In genomic region chr3:88146376-88147112, GRCm38 (mm10) we compare ENCODE assay signal across 8 mouse cellular contexts. TPM values are rescaled to one million over a fixed set of nuclear protein-coding genes. Genes with fewer than 3 reads are reported as not detected.
DNase-seq lines count a peak whose midpoint lies in the region; ATAC-seq and TF ChIP-seq lines count a peak whose summit lies in the region.

No protein-coding gene starts in this region.

- no peak overlapping the region for H3K4me3 ChIP-seq in lung, postnatal 0 days (ENCODE audit: low read depth, low read length)
- no peak overlapping the region for H3K4me3 ChIP-seq in limb, embryonic 10.5 days
- no peak overlapping the region for H3K4me3 ChIP-seq in stomach, embryonic 15.5 days (replicated peaks)

- no peak for TF ChIP-seq CTCF in lung, postnatal 0 days (IDR thresholded peaks at IDR 0.05)

- no peaks in the 10 kb centered on the region for H3K36me3 ChIP-seq in lung, postnatal 0 days (ENCODE audit: insufficient read depth, low read length)
- H3K36me3 ChIP-seq in limb, embryonic 10.5 days = 0 out of 2 replicates have a peak, but pooled peaks cover 3% of the 10 kb centered on the region
- no peaks in the 10 kb centered on the region for H3K36me3 ChIP-seq in stomach, embryonic 15.5 days

- 27% methylated on average over 5 of the region's 5 CpGs for WGBS in lung, postnatal 0 days
- WGBS in limb, embryonic 10.5 days = 55% methylated on average over 5 of the region's 5 CpGs
- WGBS in stomach, embryonic 15.5 days = 37% methylated on average over 5 of the region's 5 CpGs

- no peak for TF ChIP-seq EP300 in lung, postnatal 0 days (IDR thresholded peaks at IDR 0.05)

- intact Hi-C loops in left cerebral cortex, postnatal 25 days (cut with DNase I) = no loop called here

- no peaks in the 10 kb centered on the region for H3K9me3 ChIP-seq in lung, postnatal 0 days (ENCODE audit: low read length)
- H3K9me3 ChIP-seq in limb, embryonic 10.5 days (replicated peaks) = no peaks in the 10 kb centered on the region
- no peaks in the 10 kb centered on the region for H3K9me3 ChIP-seq in stomach, embryonic 15.5 days

- ATAC-seq in CD4-positive, CD25-positive, alpha-beta regulatory T cell, adult 4 months = no peak
- ATAC-seq in lung, postnatal 0 days = no peak
- ATAC-seq in stomach, embryonic 15.5 days (ENCODE audit: insufficient read depth, low FRiP score, low read depth) = no peak

- DNase-seq in CD4-positive, CD25-positive, alpha-beta regulatory T cell, adult 2 months (ENCODE audit: low read depth, low spot score) = peak; percentile 47
- no peak for DNase-seq in lung, postnatal 0 days (ENCODE audit: low spot score)
- no peak for DNase-seq in lung, postnatal 25 days (ENCODE audit: low spot score)
- no peak for DNase-seq in limb, embryonic 10.5 days (ENCODE audit: low spot score)
- DNase-seq in left cerebral cortex, postnatal 25 days (ENCODE audit: low spot score in 2 of 2) = no peak
- DNase-seq in right cerebral cortex, adult 2 months (ENCODE audit: low spot score in 2 of 2) = no peak

- peaks cover 58% of the 10 kb centered on the region for H3K4me1 ChIP-seq in lung, postnatal 0 days (ENCODE audit: insufficient read depth, low read depth, low read length)
- H3K4me1 ChIP-seq in limb, embryonic 10.5 days = peaks cover 99% of the 10 kb centered on the region
- peaks cover 82% of the 10 kb centered on the region for H3K4me1 ChIP-seq in stomach, embryonic 15.5 days

- H3K27ac ChIP-seq in lung, postnatal 0 days (ENCODE audit: low read length) = no peak overlapping the region
- peak overlapping the region; percentile 94 for H3K27ac ChIP-seq in limb, embryonic 10.5 days
- no peak overlapping the region for H3K27ac ChIP-seq in stomach, embryonic 15.5 days

- H3K9ac ChIP-seq in lung, postnatal 0 days (replicated peaks; ENCODE audit: low read depth) = no peak overlapping the region
- no peak overlapping the region for H3K9ac ChIP-seq in stomach, embryonic 15.5 days

- H3K4me2 ChIP-seq in lung, postnatal 0 days (replicated peaks; ENCODE audit: low read depth, low read length) = 0 out of 2 replicates have a peak overlapping the region, but pooled peaks have one; percentile 78
- peak overlapping the region; percentile 81 for H3K4me2 ChIP-seq in stomach, embryonic 15.5 days

- no peaks in the 10 kb centered on the region for H3K27me3 ChIP-seq in lung, postnatal 0 days (replicated peaks; ENCODE audit: insufficient read depth, low read length)
- no peaks in the 10 kb centered on the region for H3K27me3 ChIP-seq in limb, embryonic 10.5 days (ENCODE audit: low read depth, poor library complexity, severe bottlenecking)
- no peaks in the 10 kb centered on the region for H3K27me3 ChIP-seq in stomach, embryonic 15.5 days (replicated peaks)

RNA-seq across cellular contexts. Expression of gene Mef2d, which starts 4.4 kb away (rescaled TPM):
- 10 to 100 TPM; 30.9 to 36.1 TPM for polyA plus RNA-seq in CD4-positive, CD25-positive, alpha-beta regulatory T cell, adult 4 months (2017; shearing (Covaris generic))
- polyA plus RNA-seq in lung, postnatal 0 days (2015; fragmentation: Nextera tagmentation; extraction: Ambion mirVana) = 14.4 and 15.4 TPM in 2 replicates
- polyA plus RNA-seq in limb, embryonic 10.5 days (2016; fragmentation: Nextera tagmentation; extraction: Ambion mirVana) = 12.3 and 14.0 TPM in 2 replicates
- polyA plus RNA-seq in stomach, embryonic 15.5 days (2015; fragmentation: Nextera tagmentation; extraction: Ambion mirVana) = 17.7 and 19.9 TPM in 2 replicates
- total RNA-seq in left cerebral cortex, postnatal 25 days (2021) = 100 to 1,000 TPM; 211 to 225 TPM
